Mouse (Mus musculus) layer of hippocampus, postnatal 14 days (tissue): ENCODE data around the gene Dcps. TPM values are rescaled to one million over a fixed set of nuclear protein-coding genes. Genes with fewer than 3 reads are reported as not detected.

Source experiments
- DNase-seq, 2 experiments: peaks; one replicate each; pipeline ENCODE4 v3.0.0; 2021 to 2022; ENCODE audit warnings: low spot score in 2 of 2, mixed read lengths in 1 of 2
- total RNA-seq, 2 experiments: library from RNA; stranded (reverse); gene quantifications; 2 replicates each; pipeline ENCODE4 v1.2.3; 2021

The Dcps gene
- total RNA-seq, 2 experiments from 2014 or later, result 17.5 to 18.5 TPM

- no peak for DNase-seq
These were observed 36.6 kb downstream of the Dcps start for GRCm38 (mm10) chr9:35139231-35139744.

- no peak for DNase-seq
These were observed 37.8 kb downstream of the Dcps start for GRCm38 (mm10) chr9:35138029-35138428.

DNA sequence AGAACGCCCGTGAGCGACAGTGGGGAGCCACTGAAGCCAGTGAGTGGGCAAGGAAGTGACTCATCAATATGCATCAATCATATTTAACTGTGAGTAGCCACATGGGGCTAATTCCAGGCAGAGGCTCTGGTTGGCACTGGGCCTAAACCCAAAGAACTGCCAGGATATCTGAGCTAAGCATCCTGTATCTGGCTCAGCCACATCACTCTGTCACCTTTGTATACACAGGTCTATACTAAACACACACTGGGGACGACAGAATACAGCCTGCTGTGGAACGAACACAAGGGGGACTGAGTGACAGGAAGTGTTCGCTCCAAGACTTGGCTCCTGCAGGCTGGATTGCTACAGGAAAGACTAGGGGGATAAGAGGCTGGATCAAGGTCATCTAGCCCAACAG is 40.3 kb downstream of the Dcps start:
- DNase-seq, result no peak

DNA sequence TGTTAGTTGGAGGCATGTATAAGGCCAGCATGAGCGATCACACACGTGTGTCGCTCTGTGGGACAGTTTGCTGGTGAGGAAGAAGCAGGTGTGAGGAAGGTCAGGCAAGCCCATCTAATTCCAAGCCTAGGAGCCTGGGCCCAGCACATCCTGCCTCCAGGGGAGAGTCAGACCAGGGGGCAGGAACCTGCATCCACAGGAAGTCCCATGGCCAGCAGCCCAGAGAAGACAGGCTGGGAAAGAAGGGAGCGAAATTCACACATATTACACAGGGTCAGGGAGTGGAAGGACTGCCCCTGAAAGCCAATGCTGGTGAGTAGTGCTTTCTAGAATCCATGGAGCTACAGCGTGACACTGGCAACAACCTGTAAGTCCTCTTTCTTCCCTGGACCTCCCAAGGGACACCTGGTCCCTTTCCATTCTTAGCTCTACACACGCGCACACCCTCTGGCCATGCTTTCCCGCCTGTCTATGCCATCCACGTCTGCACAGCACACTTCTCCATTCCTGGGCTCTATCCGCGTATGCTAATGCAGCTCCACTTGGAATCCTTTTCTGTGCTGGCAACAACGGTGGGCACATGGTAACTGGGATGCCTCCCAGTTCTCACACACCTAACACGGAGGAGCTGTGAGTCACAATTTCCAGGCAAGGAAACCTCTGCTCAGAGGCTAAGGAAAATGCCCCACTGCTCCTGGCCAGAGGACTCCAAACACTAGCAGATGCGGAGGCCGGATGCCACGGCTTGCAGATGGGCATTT is 44.0 kb downstream of the Dcps start:
- DNase-seq, result no peak

GRCm38 (mm10) chr9:35128995-35129418 is 46.9 kb downstream of the Dcps start:
- no peak for DNase-seq

GRCm38 (mm10) chr9:35128564-35128963 is 47.3 kb downstream of the Dcps start:
- DNase-seq, result no peak

DNA sequence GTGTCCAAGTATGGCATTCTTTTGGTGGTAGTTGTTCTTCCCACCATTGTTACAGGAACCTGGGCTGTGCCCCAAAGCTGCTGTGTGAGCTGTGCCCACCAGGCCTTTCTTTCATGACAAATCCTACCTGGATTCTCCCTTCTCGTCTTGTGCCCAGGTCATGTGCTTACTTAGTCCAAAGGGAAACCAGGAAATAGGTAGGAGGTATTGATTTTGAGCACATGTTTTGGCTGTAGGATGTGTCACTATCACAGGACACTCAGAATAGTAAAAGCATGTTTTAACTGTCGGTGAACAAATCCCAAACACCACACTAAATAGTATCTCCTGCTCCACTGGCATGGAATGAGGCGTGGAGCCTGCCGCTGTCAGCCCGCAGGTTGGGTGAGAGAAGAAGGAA is 48.3 kb downstream of the Dcps start:
- DNase-seq, result no peak

DNA sequence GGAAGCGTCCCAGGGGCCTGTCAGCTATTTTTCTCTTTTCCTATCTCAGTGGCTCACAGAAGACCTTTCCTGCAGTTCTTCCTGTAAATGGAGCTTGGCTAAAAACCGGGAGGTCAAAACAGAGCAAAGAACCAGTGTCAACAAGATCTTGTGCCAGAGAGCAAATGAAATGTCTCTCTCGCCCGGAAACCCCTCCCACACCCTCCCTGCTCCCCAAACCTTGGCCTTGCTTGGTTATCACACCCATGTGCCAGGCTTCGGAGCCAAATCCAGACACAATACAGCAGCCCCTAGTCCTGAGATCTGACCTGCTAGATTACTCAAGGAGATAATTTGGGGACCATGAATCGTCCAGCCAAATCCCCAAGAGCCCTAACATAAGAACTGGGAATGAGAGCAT is 48.7 kb downstream of the Dcps start:
- DNase-seq, result no peak

DNA sequence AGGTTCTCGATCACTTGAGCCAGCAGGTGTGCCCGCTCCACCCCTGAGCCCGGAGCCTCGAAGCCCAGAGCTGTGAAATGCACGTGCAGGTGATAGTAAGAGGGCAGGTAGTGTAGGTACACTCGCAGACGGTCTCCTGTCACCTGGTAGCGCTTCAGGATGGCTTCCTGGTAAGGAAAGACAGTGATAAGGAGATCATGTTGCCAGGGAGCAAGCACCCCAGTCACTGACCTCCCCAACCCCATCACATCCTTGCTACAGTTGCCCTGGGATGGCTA is 51.2 kb downstream of the Dcps start:
- DNase-seq, result no peak

DNA sequence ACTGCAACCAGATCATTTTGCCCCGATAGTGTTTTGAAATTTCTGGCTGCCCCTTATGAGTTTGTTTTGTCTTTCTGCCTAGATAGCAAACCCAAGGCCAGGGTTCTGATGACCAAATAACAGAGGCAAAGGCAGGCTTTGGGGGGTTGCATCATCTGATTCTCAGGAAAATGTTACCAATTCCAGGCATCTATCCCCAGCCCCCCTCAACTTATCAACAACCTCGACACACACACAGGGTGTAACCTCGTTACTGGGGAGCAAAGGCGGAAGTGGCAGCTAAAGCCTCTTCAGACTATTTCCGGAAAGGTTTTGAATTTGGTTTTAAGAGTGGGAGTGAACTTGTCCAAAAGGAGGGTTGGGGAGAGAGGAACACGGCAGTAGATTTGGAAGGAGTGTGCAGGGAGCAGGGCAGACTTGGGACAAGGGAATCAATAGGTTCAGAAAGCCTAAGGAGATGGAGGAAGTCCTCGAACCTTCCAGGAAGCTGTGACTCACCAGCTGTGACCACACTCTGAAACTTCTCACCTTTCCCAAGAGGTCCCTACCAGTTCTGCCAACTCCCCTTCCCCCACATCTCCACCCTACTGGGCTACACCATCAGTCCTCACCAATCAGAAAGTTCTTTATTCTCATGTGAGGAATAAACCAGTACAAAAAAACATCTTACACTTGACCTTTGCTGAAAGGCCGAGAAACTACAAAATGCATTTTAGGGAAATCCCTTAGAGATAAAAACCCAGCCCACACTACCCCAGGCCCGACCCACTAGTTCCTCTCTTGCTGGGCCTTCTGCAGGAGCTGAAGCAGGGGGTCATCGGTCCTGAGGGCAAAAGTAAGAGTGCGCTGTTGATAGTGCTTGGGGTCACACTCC is 51.8 kb downstream of the Dcps start:
- no peak for DNase-seq

GRCm38 (mm10) chr9:35123456-35123803 is 52.4 kb downstream of the Dcps start:
- DNase-seq, result no peak

DNA sequence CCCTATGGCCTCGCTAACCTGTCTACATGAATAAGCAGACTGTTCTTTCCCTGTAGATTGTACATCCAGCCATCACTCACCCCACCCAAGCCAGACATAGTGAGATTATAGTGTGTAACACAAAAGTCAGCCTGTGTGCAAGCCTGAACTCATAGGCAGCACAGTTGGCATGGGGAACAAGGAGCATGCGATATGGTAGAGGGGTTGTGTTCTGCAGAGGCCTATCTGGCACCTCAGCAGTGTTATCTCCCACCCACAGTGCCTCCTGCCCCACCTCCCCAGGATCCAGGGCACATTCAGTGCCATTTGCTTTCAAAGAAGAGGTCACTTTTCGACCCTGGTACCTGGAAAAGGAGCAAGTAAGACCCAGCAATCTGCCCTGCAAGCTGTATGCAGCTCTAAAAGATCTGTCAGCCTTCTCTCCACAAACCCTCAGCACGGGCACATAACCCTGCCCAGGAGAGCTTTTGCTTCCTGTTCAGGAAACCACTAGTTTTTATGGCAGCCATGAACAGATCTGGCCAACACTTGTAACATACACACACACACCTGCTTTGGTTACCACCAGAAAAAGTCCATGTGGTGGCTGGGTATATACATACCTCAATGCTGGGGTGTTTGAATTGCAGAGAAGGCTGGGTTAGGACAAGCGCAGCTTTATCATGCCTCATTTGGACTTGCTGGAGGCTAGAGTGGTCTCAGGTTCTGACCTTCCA is 53.2 kb downstream of the Dcps start:
- no peak for DNase-seq

DNA sequence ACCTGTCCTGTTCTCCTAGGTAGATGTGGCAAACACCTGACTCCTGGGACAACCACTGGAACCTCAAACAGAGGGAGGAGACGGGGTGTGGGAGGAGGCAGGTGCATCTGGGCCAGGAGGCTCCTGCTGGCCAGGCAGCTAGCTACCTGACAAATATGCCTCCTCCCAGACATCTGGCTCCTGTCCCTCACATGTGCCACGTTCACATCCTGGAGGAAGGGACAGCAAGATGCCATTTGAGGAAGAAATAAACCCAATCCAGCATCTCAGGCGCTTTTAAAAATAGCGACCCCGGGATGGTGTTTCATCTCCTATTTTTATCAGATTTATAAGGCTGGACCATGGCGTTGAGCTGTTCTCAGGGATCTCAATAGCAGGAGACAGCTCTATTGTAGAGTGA is 56.7 kb downstream of the Dcps start, which contains the start of gene St3gal4:
TSS of gene St3gal4 (minus strand) at position 101 of the 400 bp plus-strand sequence.
- no peak for DNase-seq

GRCm38 (mm10) chr9:35118563-35118962 is 57.3 kb downstream of the Dcps start:
- no peak for DNase-seq

DNA sequence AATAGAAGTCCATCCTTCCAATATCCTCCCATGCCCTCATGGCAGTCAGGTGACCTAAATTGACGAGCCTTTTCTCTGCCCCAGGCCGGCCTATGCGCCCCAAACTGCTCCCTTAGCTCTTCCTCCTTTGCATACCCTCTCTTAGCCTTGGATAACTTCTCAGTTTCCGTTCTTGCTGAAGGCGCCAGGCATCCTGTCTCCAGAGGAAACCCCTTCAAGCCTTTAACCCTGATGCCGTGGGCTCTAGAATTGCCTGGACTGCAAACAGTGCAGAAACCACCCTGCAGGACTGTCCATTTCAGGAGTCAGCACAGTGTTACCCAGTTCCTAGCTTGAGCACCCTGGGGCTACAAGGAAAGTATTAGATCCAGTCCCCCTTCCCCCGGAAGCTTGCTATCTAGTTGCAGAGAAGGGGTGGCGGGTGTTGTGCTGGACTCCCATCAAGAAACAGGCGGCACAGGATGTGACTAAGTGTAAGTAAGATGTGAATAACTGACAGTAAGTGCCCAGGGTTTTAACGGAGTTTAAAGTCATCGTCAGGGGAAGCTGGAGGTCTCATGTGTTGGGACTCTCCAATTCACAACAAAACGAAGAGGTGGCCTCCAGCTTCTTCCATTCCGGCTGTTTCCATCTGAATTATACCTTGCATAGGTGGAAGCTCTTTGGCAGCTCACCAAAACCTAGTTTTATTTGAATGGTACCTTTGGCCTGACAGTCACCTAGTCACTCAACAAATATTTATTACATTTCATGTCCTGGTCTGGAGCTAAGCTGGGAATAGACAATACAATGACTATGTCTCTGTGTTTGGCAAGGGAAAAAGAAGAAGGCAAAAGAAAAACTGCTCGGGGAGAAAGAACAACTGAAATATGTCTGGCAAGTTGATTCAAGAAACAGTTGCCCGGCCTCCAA is 58.2 kb downstream of the Dcps start:
- DNase-seq, result no peak

- peak; percentile 61 to 69 for DNase-seq
These were observed 59.2 kb downstream of the Dcps start for GRCm38 (mm10) chr9:35116391-35117381.

GRCm38 (mm10) chr9:35115804-35116203 is 60.1 kb downstream of the Dcps start:
- no peak for DNase-seq

DNA sequence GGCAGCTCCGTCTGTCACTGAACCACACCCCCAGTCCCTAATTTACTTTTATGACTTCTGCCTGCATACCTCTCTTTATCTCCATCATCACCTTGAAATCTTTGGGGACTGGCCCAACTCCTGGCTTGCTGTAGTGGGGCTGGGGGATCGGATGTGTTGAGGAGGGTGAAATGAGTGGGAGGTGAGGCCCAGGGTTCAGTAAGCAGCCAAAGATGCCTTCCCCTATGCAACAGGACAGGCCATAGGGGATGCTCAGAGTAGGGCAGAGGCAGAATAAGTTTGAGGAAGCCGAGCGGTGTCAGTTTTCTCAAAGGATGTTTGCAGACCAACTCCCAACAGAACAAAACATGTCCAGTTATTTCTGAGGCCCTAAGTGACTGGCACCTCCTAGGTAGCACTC is 60.6 kb downstream of the Dcps start:
- no peak for DNase-seq

DNA sequence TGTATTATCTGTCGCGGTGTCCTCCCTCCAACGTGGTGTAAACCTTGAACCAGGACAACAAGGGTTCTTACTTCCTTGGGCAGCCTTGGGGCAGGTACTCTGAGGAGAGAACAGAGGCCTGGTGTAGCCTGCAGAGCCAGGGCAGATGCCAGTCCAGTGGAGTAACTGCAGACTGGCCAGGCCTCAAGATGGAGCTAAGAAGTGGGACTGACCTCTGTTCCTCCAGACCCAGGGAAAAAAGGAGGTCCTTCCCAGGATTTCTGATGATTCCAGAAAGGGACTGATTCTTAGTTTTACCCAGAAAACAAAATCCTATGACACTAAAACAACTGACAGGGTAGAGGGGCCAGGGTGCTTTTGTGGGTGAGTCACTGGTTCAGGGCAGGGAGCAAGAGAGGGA is 61.6 kb downstream of the Dcps start:
- no peak for DNase-seq
